Mouse (Mus musculus) splenic B cell, adult 2 months (primary cell): ENCODE measurements around the gene Vti1a.

Source experiments
- DNase-seq: peaks from one replicate; pipeline ENCODE4 v3.0.0-alpha.2; 2011; ENCODE audit warnings: low read depth, low spot score
- H3K27me3 ChIP-seq: 2 replicates; pipeline ENCODE4 v1.6.1; 2012; ENCODE audit warnings: mild to moderate bottlenecking, low read length, moderate library complexity, mixed read lengths; ENCODE audit not compliant: control insufficient read depth, poor library complexity, insufficient read depth, severe bottlenecking
- H3K36me3 ChIP-seq: 2 replicates; pipeline ENCODE4 v1.6.1; 2012; ENCODE audit warnings: mild to moderate bottlenecking, low read length, moderate library complexity, mixed read lengths; ENCODE audit not compliant: control insufficient read depth, poor library complexity, insufficient read depth, severe bottlenecking

Gene Vti1a

DNA sequence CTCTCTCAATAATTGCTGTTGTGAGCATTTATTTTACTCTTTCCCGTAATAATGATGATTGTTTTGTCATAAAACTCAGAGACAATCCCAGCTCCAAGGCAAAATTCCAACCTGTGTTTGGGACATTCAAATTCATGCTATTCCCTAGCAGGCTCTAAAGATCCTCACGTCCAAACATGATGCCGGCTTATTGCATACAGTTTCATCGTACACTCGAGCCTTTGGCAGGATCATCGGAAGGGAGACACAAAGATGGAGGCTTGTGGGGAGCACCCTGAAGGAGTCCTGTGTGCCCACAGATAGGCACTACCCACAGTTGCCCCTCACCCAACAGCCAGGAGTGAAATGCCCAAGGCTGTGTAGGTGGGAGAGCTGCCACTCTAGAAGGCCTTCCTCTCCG, 208.3 kb downstream of the Vti1a start:
- no peak for DNase-seq
- no peaks in the 10 kb centered on the region for H3K27me3 ChIP-seq
- no peaks in the 10 kb centered on the region for H3K36me3 ChIP-seq

DNA sequence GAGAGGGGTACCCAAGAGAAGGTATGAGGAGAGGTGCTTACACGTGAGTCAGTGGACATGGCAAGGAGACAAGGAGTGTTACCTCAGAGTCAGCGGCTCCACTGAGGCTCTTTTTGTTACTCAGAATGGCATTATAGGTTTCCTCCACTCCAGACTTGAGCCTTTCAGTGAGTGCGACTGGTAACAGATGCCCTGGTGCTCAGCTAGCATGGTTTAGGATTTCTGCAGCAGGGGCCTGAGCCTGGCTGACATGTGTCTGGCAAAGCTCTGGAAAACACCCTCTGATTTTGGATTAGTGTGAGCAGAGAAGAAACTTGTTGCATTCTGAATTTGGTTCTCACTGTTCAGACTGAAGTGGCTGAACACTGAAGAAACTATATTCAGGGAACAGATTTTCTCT, 209.0 kb downstream of the Vti1a start:
- H3K27me3 ChIP-seq = no peaks in the 10 kb centered on the region
- no peaks in the 10 kb centered on the region for H3K36me3 ChIP-seq
- DNase-seq = no peak

DNA sequence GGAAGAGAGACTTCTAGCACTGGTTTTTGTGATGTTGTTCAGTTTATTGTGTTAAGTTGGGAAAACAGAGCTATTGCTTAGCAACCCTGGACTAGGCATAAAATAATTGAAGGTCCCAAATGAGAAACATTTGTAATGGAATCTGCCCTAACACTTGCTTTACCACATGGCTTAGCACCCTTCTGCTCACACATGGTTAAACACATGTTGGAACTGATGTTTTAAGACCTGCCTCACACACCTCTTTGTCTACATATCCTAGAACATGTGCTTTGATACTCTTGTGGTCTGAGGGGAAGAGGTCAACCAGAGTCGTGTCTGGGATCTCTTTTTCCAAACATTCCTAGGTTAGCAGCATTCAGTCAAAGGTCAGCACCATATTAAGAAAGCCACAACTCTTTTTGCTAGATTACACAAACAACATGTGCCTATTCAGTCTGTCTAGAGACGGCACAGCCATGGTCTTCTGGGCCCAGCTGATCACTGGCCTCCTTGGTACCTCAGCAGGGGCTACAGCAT, 210.7 kb downstream of the Vti1a start:
- H3K27me3 ChIP-seq = no peaks in the 10 kb centered on the region
- no peak for DNase-seq
- no peaks in the 10 kb centered on the region for H3K36me3 ChIP-seq

- Histone ChIP-seq H3K36me3 (no peaks in the 10 kb centered on the region), H3K27me3 (no peaks in the 10 kb centered on the region)
- DNase-seq = no peak
These were observed 213.9 kb downstream of the Vti1a start for GRCm38 (mm10) chr19:55530041-55530440.

- no peaks in the 10 kb centered on the region for H3K27me3 ChIP-seq
- H3K36me3 ChIP-seq = no peaks in the 10 kb centered on the region
- no peak for DNase-seq
These were observed 216.6 kb downstream of the Vti1a start for GRCm38 (mm10) chr19:55532681-55533080.

- DNase-seq = no peak
- Histone ChIP-seq H3K36me3 (no peaks in the 10 kb centered on the region), H3K27me3 (no peaks in the 10 kb centered on the region)
These were observed 220.3 kb downstream of the Vti1a start for GRCm38 (mm10) chr19:55536273-55536937.

- no peaks in the 10 kb centered on the region for H3K36me3 ChIP-seq
- DNase-seq = peak; percentile 70
- H3K27me3 ChIP-seq = no peaks in the 10 kb centered on the region
These were observed 221.6 kb downstream of the Vti1a start for GRCm38 (mm10) chr19:55537691-55538090.

DNA sequence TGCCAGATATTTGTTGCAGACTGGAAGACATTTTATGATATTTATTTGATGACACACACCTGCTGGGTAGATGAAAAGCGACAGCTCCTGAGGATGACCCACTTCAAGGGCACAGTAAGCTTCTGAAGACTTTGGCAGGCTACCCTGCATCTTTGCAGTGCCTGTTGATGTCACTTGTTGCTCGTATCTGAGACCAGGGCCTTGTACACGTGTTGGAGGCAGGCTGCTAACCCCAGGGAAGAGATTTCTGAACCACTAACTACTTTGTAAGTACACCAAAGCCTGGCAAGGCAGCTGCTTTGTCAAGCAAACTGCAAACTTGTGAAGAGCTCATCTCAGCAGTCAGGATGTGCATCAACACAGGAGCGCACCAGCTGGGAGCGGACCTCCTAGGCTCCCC, 225.5 kb downstream of the Vti1a start:
- Histone ChIP-seq H3K36me3 (no peaks in the 10 kb centered on the region), H3K27me3 (no peaks in the 10 kb centered on the region)
- DNase-seq = no peak

DNA sequence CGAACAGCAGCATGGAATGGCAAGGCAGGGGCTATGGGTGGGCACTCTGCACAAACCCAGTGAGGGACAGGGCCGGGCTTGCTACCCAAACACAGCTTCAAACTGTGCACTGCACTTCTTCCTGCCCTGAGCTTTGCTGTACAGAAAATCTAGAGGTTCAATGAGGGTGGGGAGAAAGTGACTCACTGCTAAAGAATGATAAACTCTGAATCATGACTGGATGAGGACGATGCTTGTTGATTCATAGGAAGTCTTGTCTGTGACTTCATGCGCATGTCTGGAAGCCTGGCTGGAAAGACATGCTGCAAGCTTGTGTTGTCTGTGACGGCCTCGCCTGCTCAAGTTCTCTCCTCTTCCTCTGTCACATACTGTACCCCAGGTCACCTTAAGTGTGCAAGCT, 226.4 kb downstream of the Vti1a start:
- Histone ChIP-seq H3K36me3 (no peaks in the 10 kb centered on the region), H3K27me3 (no peaks in the 10 kb centered on the region)
- DNase-seq = no peak

GRCm38 (mm10) chr19:55543188-55543587, 227.1 kb downstream of the Vti1a start:
- H3K27me3 ChIP-seq = no peaks in the 10 kb centered on the region
- H3K36me3 ChIP-seq = no peaks in the 10 kb centered on the region
- DNase-seq = no peak

GRCm38 (mm10) chr19:55544498-55544897, 228.4 kb downstream of the Vti1a start:
- DNase-seq = peak; percentile 85
- Histone ChIP-seq H3K36me3 (no peaks in the 10 kb centered on the region), H3K27me3 (no peaks in the 10 kb centered on the region)

DNA sequence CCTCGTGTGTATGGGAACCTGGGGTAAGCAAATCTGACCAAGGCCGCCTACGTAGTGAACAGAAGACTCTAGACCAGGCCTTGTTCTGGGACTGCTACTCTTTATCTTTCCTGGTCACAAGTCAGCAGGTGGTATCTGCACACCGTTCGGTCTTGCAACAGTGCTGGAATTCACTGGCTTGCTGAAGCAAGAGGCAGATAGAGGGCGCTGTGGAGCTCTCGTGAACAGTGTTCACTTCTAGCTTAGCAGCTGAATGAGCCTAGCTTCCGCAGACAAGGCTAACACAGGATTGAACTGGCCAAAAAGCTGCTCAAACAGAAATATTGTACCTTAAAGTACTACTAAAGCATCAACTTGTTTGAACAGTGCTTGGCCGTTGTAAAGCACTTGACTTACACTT, 229.4 kb downstream of the Vti1a start:
- H3K27me3 ChIP-seq = no peaks in the 10 kb centered on the region
- no peaks in the 10 kb centered on the region for H3K36me3 ChIP-seq
- peak; percentile 89 for DNase-seq

GRCm38 (mm10) chr19:55546009-55546528, 230.0 kb downstream of the Vti1a start:
- Histone ChIP-seq H3K27me3 (no peaks in the 10 kb centered on the region), H3K36me3 (no peaks in the 10 kb centered on the region)
- no peak for DNase-seq

- no peaks in the 10 kb centered on the region for H3K36me3 ChIP-seq
- DNase-seq = no peak
- no peaks in the 10 kb centered on the region for H3K27me3 ChIP-seq
These were observed 232.1 kb downstream of the Vti1a start for GRCm38 (mm10) chr19:55548206-55548605.

GRCm38 (mm10) chr19:55548656-55549055, 232.6 kb downstream of the Vti1a start:
- DNase-seq = no peak
- H3K36me3 ChIP-seq = no peaks in the 10 kb centered on the region
- H3K27me3 ChIP-seq = no peaks in the 10 kb centered on the region

GRCm38 (mm10) chr19:55550176-55550575, 234.1 kb downstream of the Vti1a start:
- Histone ChIP-seq H3K27me3 (no peaks in the 10 kb centered on the region), H3K36me3 (no peaks in the 10 kb centered on the region)
- DNase-seq = no peak
